Mouse (Mus musculus): Measurements from ENCODE around the gene Prpf3. TPM values are rescaled to one million over a fixed set of nuclear protein-coding genes. Genes with fewer than 3 reads are reported as not detected.
A peak's percentile ranks its signal among the peaks of the same experiment; 100 is the strongest.

Gene Prpf3
- polyA plus RNA-seq, 1 experiment from 2014 or later, result 33.0 TPM

DNA sequence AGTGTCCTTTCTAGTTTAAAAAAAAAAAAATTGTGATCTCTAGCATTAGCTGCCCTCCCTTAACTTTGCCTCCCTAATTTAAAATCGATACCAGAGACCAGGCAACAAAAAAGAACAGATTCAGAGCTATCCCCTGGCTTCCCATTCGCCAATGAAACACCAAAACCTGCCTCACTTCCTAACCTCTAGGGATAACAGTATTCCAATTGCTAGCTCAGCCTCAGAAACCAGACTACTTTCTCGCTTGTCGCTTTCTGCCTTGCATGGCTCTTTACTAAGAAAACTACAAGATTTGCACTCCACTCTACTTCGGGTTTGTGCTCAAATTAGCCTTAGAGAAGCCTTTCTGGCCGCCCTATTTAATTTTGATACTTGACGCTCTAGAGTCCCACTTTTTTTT, 430 bp upstream of the Prpf3 start:
- WGBS, result 24% methylated on average over 7 of the region's 7 CpGs
- Histone ChIP-seq H3K9ac (ENCODE audit: low read depth, low read length) (peak overlapping the region; percentile 1), H3K4me1 (ENCODE audit: control insufficient read depth, insufficient read depth, low read length) (peaks cover 8% of the 10 kb centered on the region), H3K36me3 (ENCODE audit: control insufficient read depth, insufficient read depth, low read length) (peaks cover 7% of the 10 kb centered on the region; the same call in 1 of the 2 replicates), H3K4me2 (ENCODE audit: low read length) (peak overlapping the region; percentile 46), H3K4me3 (ENCODE audit: low read depth, low read length) (peak overlapping the region; percentile 96), H3K27me3 (ENCODE audit: control insufficient read depth, insufficient read depth, low read depth, low read length) (no peaks in the 10 kb centered on the region), H3K9me3 (replicated peaks; ENCODE audit: control insufficient read depth, low read length, poor library complexity, severe bottlenecking) (no peaks in the 10 kb centered on the region), H3K27ac (ENCODE audit: low read length) (peak overlapping the region; percentile 78)
- no peak; the same call in 1 of the 2 replicates for ATAC-seq

DNA sequence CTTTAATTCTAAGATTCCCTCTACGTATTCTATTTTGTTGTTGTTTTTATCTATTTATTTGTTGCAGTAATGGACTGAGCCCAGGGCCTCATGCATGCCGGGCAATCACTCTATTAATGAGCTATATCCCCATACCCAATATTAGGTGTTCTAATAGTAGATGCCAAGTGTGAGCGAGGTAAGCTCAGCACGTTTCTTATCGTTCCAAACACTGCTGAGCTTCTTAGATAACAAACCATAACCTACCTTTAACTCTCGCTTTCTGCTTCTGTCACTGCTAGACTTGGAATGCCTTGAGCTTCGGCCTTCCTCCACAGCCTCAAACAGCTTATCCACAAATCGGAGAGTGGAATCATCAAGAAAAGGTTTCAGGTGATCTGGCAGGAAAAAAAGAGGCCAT, 4.4 kb downstream of the Prpf3 start:
- Histone ChIP-seq H3K27me3 (ENCODE audit: control insufficient read depth, insufficient read depth, low read depth, low read length) (no peaks in the 10 kb centered on the region), H3K36me3 (ENCODE audit: control insufficient read depth, insufficient read depth, low read length) (peaks cover 39% of the 10 kb centered on the region), H3K4me2 (ENCODE audit: low read length) (no peak overlapping the region), H3K4me1 (ENCODE audit: control insufficient read depth, insufficient read depth, low read length) (peaks cover 8% of the 10 kb centered on the region), H3K27ac (ENCODE audit: low read length) (no peak overlapping the region), H3K4me3 (ENCODE audit: low read depth, low read length) (no peak overlapping the region), H3K9me3 (replicated peaks; ENCODE audit: control insufficient read depth, low read length, poor library complexity, severe bottlenecking) (no peaks in the 10 kb centered on the region), H3K9ac (ENCODE audit: low read depth, low read length) (no peak overlapping the region)
- 97% methylated on average over 8 of the region's 8 CpGs for WGBS
- no peak for ATAC-seq

DNA sequence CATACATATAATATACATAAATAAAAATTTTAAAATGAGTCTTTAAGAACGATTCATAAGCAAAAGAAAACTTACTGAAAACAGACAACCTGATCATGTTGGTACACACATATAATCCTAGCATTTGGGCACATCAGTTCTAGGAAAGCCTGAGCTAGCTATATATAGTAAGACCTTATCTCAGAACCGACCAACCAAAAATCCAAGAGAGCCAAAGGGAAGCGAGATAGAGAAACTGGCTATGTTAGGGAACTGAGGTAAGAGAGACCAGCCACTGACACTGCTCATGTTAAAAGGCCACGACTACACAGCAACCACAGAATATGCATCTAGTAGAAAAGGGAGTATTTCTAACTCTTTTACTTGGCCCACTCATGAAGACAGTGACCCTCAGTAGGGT, 5.1 kb downstream of the Prpf3 start:
- peaks cover 46% of the 10 kb centered on the region for H3K36me3 ChIP-seq (ENCODE audit: control insufficient read depth, insufficient read depth, low read length)
- no peak for ATAC-seq
- H3K27ac ChIP-seq (ENCODE audit: low read length), result no peak overlapping the region
- no peak overlapping the region for H3K9ac ChIP-seq (ENCODE audit: low read depth, low read length)
- H3K4me1 ChIP-seq (ENCODE audit: control insufficient read depth, insufficient read depth, low read length), result peaks cover 6% of the 10 kb centered on the region
- WGBS, result 93% methylated on average over 4 of the region's 4 CpGs
- H3K4me3 ChIP-seq (ENCODE audit: low read depth, low read length), result no peak overlapping the region
- no peaks in the 10 kb centered on the region for H3K9me3 ChIP-seq (replicated peaks; ENCODE audit: control insufficient read depth, low read length, poor library complexity, severe bottlenecking)
- H3K27me3 ChIP-seq (ENCODE audit: control insufficient read depth, insufficient read depth, low read depth, low read length), result no peaks in the 10 kb centered on the region
- no peak overlapping the region for H3K4me2 ChIP-seq (ENCODE audit: low read length)

DNA sequence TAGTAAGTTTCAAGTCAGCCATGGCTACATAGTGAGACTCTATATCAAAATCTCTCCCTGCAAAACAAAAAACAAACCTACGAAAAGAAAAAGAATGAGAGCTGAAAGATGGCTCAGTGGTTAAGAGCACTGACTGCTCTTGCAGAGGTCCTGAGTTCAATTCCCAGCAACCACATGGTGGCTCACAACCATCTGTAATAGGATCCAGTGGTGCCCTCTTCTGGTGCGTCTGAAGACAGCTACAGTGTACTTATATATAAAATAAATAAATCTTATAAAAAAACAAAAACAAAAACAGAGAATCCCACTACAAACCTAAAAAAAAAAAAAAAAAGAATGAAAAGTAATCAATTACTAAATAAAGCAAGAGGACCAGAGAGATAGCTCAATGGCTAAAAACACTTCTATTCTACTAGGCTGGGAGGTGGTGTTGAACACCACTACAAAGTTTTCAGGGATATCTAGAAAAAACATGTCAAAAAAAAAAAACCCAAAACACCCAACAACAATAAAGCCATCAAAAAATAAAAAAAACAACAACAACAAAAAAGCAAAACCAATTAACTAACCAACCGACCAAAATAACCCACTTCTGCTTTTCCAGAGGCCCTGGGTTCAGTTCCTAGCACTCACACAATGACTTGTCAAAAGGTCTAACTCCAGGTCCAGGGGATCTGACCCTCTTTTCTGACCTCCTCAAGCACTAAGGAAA, 13.0 kb downstream of the Prpf3 start:
- H3K9me3 ChIP-seq (replicated peaks; ENCODE audit: control insufficient read depth, low read length, poor library complexity, severe bottlenecking), result no peaks in the 10 kb centered on the region
- H3K27me3 ChIP-seq (ENCODE audit: control insufficient read depth, insufficient read depth, low read depth, low read length), result no peaks in the 10 kb centered on the region
- no peak for ATAC-seq
- no peak overlapping the region for H3K4me3 ChIP-seq (ENCODE audit: low read depth, low read length)
- H3K9ac ChIP-seq (ENCODE audit: low read depth, low read length), result no peak overlapping the region
- H3K4me2 ChIP-seq (ENCODE audit: low read length), result no peak overlapping the region
- H3K27ac ChIP-seq (ENCODE audit: low read length), result no peak overlapping the region
- H3K36me3 ChIP-seq (ENCODE audit: control insufficient read depth, insufficient read depth, low read length), result peaks cover 45% of the 10 kb centered on the region
- 93% methylated on average over 3 of the region's 3 CpGs for WGBS
- no peaks in the 10 kb centered on the region for H3K4me1 ChIP-seq (ENCODE audit: control insufficient read depth, insufficient read depth, low read length)

DNA sequence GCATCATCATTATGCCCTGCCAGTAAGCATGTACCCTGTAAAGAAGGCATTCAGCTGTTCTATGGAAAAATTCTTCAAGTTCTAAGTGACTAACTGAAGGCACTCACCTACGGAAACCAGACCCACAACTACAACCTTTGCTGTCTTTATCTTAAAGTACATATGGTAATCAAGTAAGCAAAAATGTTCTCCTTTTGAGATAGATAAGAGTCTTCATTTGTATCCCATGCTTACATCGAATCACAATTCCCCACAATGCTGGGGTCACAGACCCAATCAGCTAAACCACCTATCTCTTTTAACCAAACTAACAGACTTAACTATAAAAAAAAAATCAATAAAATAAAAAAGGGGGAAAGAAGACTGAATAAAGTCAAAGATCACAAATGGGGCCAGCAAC, 16.4 kb downstream of the Prpf3 start:
- Histone ChIP-seq H3K27ac (ENCODE audit: low read length) (no peak overlapping the region), H3K9me3 (replicated peaks; ENCODE audit: control insufficient read depth, low read length, poor library complexity, severe bottlenecking) (no peaks in the 10 kb centered on the region), H3K36me3 (ENCODE audit: control insufficient read depth, insufficient read depth, low read length) (peaks cover 35% of the 10 kb centered on the region), H3K4me2 (ENCODE audit: low read length) (no peak overlapping the region), H3K4me1 (ENCODE audit: control insufficient read depth, insufficient read depth, low read length) (no peaks in the 10 kb centered on the region), H3K4me3 (ENCODE audit: low read depth, low read length) (no peak overlapping the region), H3K27me3 (ENCODE audit: control insufficient read depth, insufficient read depth, low read depth, low read length) (no peaks in the 10 kb centered on the region), H3K9ac (ENCODE audit: low read depth, low read length) (no peak overlapping the region)
- ATAC-seq, result no peak
- WGBS, result 93% methylated on average over 2 of the region's 2 CpGs

DNA sequence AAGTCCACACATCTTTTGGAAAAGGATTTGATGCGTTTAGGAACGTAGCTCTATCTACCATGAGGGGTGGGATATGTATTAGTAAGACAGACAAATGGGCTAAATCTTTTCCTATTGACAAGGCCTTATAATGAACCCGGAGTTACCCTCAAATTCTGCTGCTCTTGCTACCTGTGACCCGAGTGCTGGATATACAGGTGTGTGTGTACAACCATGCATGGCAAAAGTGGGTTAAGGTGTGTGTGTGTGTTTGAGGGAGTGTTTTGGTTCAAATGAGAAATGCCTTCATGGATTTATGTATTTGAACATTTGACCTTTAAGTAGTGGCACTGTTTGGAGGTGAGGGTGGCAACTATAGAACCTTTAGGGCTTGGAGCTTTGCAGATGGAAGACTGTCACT, 26.6 kb downstream of the Prpf3 start:
- no peak overlapping the region for H3K4me2 ChIP-seq (ENCODE audit: low read length)
- no peak overlapping the region for H3K9ac ChIP-seq (ENCODE audit: low read depth, low read length)
- H3K27ac ChIP-seq (ENCODE audit: low read length), result no peak overlapping the region
- no peak for ATAC-seq
- peaks cover 40% of the 10 kb centered on the region for H3K36me3 ChIP-seq (ENCODE audit: control insufficient read depth, insufficient read depth, low read length)
- H3K4me1 ChIP-seq (ENCODE audit: control insufficient read depth, insufficient read depth, low read length), result no peaks in the 10 kb centered on the region
- 98% methylated on average over 4 of the region's 4 CpGs for WGBS
- H3K4me3 ChIP-seq (ENCODE audit: low read depth, low read length), result no peak overlapping the region
- no peaks in the 10 kb centered on the region for H3K27me3 ChIP-seq (ENCODE audit: control insufficient read depth, insufficient read depth, low read depth, low read length)
- no peaks in the 10 kb centered on the region for H3K9me3 ChIP-seq (replicated peaks; ENCODE audit: control insufficient read depth, low read length, poor library complexity, severe bottlenecking)

DNA sequence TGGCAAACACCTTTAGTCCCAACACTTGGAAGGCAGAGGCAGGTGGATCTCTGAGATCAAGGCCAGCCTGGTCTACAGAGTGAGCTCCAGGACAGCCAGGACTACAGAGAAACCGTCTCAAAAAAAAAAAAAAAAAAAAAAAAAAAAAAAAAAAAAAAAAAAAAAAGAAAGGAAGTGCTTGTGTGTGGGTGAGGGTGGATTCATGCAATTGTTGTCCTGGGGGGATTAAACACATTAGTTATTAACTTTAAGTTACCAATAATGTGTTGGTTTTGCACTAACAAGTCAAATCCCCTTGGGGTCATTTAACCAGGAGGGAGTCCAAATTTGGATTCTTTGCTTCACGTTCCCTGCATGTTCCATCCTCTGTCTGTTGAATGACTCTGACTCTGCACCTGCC, 29.4 kb downstream of the Prpf3 start:
- Histone ChIP-seq H3K4me2 (ENCODE audit: low read length) (no peak overlapping the region), H3K27ac (ENCODE audit: low read length) (no peak overlapping the region), H3K4me3 (ENCODE audit: low read depth, low read length) (no peak overlapping the region), H3K27me3 (ENCODE audit: control insufficient read depth, insufficient read depth, low read depth, low read length) (no peaks in the 10 kb centered on the region), H3K9ac (ENCODE audit: low read depth, low read length) (no peak overlapping the region), H3K4me1 (ENCODE audit: control insufficient read depth, insufficient read depth, low read length) (no peaks in the 10 kb centered on the region; the same call in 1 of the 2 replicates), H3K9me3 (replicated peaks; ENCODE audit: control insufficient read depth, low read length, poor library complexity, severe bottlenecking) (no peaks in the 10 kb centered on the region), H3K36me3 (ENCODE audit: control insufficient read depth, insufficient read depth, low read length) (peaks cover 16% of the 10 kb centered on the region; the same call in 1 of the 2 replicates)
- 69% methylated on average over 2 of the region's 2 CpGs for WGBS
- ATAC-seq, result no peak

DNA sequence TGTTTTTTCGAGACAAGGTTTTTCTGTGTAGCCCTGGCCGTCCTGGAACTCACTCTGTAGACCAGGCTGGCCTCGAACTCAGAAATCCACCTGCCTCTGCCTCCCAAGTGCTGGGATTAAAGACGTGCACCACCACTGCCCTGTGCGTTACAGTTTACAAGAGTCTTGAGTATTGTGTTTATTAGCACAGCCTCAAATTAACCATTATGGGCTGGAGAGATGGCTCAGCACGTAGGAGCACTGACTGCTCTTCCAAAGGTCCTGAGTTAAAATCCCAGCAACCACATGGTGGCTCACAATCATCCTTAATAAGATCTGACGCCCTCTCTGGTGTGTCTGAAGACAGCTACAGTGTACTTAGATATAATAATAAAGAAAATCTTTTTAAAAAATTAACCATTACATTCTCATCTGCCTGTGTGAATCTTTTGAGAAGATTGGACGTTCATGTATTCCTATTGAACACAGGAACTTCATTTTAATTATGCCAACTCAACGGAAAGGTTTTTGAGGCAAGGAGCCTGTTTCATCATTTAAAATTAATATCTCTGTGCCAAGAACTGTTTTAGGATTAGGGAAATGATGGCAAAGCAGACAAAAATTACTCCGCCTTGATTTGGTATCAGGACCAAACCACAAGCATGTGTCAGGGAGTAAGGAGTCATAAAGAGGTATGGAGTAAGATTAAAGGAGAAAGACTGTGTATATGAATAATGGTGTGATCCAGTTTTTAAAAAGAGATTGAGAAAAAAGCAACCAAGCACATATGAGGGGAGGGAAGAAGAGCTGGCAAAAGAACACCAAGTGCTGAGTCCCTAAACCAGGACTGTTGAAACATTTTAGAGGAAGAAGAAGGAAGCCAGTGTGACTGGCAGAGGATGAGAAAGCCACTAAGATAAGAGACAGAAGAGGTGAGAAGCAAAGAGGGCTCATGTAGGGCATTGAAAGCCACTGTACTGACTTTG, 35.4 kb downstream of the Prpf3 start:
- Histone ChIP-seq H3K36me3 (ENCODE audit: control insufficient read depth, insufficient read depth, low read length) (no peaks in the 10 kb centered on the region), H3K9me3 (replicated peaks; ENCODE audit: control insufficient read depth, low read length, poor library complexity, severe bottlenecking) (no peaks in the 10 kb centered on the region), H3K9ac (ENCODE audit: low read depth, low read length) (peak overlapping the region; percentile 69), H3K27me3 (ENCODE audit: control insufficient read depth, insufficient read depth, low read depth, low read length) (no peaks in the 10 kb centered on the region), H3K4me1 (ENCODE audit: control insufficient read depth, insufficient read depth, low read length) (peaks cover 25% of the 10 kb centered on the region), H3K27ac (ENCODE audit: low read length) (peak overlapping the region; percentile 99), H3K4me3 (ENCODE audit: low read depth, low read length) (peak overlapping the region; percentile 62), H3K4me2 (ENCODE audit: low read length) (peak overlapping the region; percentile 66)
- peak; percentile 8; the same call in 1 of the 2 replicates for ATAC-seq
- WGBS, result 38% methylated on average over 10 of the region's 10 CpGs
